Mouse (Mus musculus) macrophage (primary cell): Measurements from ENCODE around the gene Syngr2. TPM values are rescaled to one million over a fixed set of nuclear protein-coding genes. Genes with fewer than 3 reads are reported as not detected.

Experiments
- H3K27ac ChIP-seq: fragments of 350-480 bp; formaldehyde crosslinking; 2 replicates; pipeline ENCODE4 v1.9.0; 2021
- H3K36me3 ChIP-seq: fragments of 350-480 bp; formaldehyde crosslinking; 2 replicates; pipeline ENCODE4 v1.9.0; 2021; ENCODE audit errors: inconsistent target
- H3K4me3 ChIP-seq: fragments of 350-480 bp; formaldehyde crosslinking; 2 replicates; pipeline ENCODE4 v1.9.0; 2021; ENCODE audit errors: inconsistent target
- H3K79me2 ChIP-seq: fragments of 350-480 bp; formaldehyde crosslinking; 2 replicates; pipeline ENCODE4 v1.9.0; 2021; ENCODE audit errors: inconsistent target
- WGBS: methylation state at CpG from one replicate; pipeline ENCODE4 v1.1.7; 2026; ENCODE audit warnings: inconsistent platforms; ENCODE audit not compliant: missing documents; 5-methylcytosine and 5-hydroxymethylcytosine counted together
- polyA plus RNA-seq: library from polyadenylated mRNA; stranded (reverse); fragments of 250-400 nt; gene quantifications from 3 replicates; pipeline ENCODE4 v1.2.4, GENCODE M21; 2018; ENCODE audit warnings: inconsistent platforms
- total RNA-seq, 78 experiments: library from RNA; depleted of rRNA; stranded (reverse); fragments of 250-400 nt; gene quantifications; 1 replicate in 9 of 78; 2 replicates in 24 of 78; 3 replicates in 43 of 78; 4 replicates in 2 of 78; pipeline ENCODE4 v1.2.4; 2018; ENCODE audit warnings: inconsistent platforms in 56 of 78

Gene Syngr2
- total RNA-seq (2018; cell fraction: chromatin; rRNA removed), result 10 to 100 TPM; 31.8 to 86.4 (median 54.3) TPM
- total RNA-seq (2018; cell fraction: cytosol; rRNA removed), result 100 to 1,000 TPM; 120 to 182 (median 142) TPM
- 100 to 1,000 TPM in 14 of 26 experiments, 10 to 100 TPM in 12; 59.2 to 135 (median 103) TPM for total RNA-seq (2018; cell fraction: nucleus; rRNA removed)
- polyA plus RNA-seq, result 138 to 194 TPM (median 167 TPM) in 3 replicates

GRCm38 (mm10) chr11:117809407-117810311, at the start of gene Syngr2, which contains the start of gene Gm20708:
TSS of gene Syngr2 (plus strand) at chr11:117809668.
TSS of gene Gm20708 (plus strand) at chr11:117809668.
- Histone ChIP-seq H3K4me3 (peak within 1 kb of the TSS; percentile 95), H3K36me3 (peaks cover 21% of the 10 kb centered on the region; the same call in 1 of the 2 replicates), H3K79me2 (peaks cover 48% of the 10 kb centered on the region), H3K27ac (peak within 1 kb of the TSS; percentile 75)
- 2% methylated on average over 57 of the region's 75 CpGs for WGBS

GRCm38 (mm10) chr11:117760374-117761119, 48.9 kb upstream of the Syngr2 start:
- Histone ChIP-seq H3K36me3 (peaks cover 60% of the 10 kb centered on the region), H3K79me2 (no peaks in the 10 kb centered on the region), H3K4me3 (no peak overlapping the region), H3K27ac (no peak overlapping the region)
- 95% methylated on average over 26 of the region's 26 CpGs for WGBS

- Histone ChIP-seq H3K79me2 (no peaks in the 10 kb centered on the region), H3K36me3 (peaks cover 60% of the 10 kb centered on the region)
- WGBS, result 93% methylated on average over 13 of the region's 13 CpGs
These were observed 47.7 kb upstream of the Syngr2 start for GRCm38 (mm10) chr11:117761801-117762200.

GRCm38 (mm10) chr11:117762246-117762645, 47.2 kb upstream of the Syngr2 start:
- H3K27ac ChIP-seq, result no peak overlapping the region
- peaks cover 56% of the 10 kb centered on the region for H3K36me3 ChIP-seq
- 87% methylated on average over 9 of the region's 12 CpGs for WGBS
- no peaks in the 10 kb centered on the region for H3K79me2 ChIP-seq
- no peak overlapping the region for H3K4me3 ChIP-seq

More at GRCm38 (mm10) chr11:117761801-117762200, 47.7 kb upstream of the Syngr2 start:
- Histone ChIP-seq H3K4me3 (no peak overlapping the region), H3K27ac (no peak overlapping the region)

- Histone ChIP-seq H3K79me2 (no peaks in the 10 kb centered on the region), H3K4me3 (no peak overlapping the region), H3K27ac (no peak overlapping the region), H3K36me3 (peaks cover 35% of the 10 kb centered on the region; the same call in 1 of the 2 replicates)
- 95% methylated on average over 9 of the region's 9 CpGs for WGBS
These were observed 45.1 kb upstream of the Syngr2 start for GRCm38 (mm10) chr11:117764319-117764718.

- H3K27ac ChIP-seq, result no peak overlapping the region
- no peaks in the 10 kb centered on the region for H3K79me2 ChIP-seq
- H3K36me3 ChIP-seq, result peaks cover 29% of the 10 kb centered on the region; the same call in 1 of the 2 replicates
- 92% methylated on average over 5 of the region's 5 CpGs for WGBS
- no peak overlapping the region for H3K4me3 ChIP-seq
These were observed 44.1 kb upstream of the Syngr2 start for GRCm38 (mm10) chr11:117765361-117765760.

- Histone ChIP-seq H3K4me3 (no peak overlapping the region), H3K27ac (no peak overlapping the region), H3K36me3 (peaks cover 29% of the 10 kb centered on the region; the same call in 1 of the 2 replicates), H3K79me2 (no peaks in the 10 kb centered on the region)
- 93% methylated on average over 3 of the region's 3 CpGs for WGBS
These were observed 43.2 kb upstream of the Syngr2 start for GRCm38 (mm10) chr11:117766275-117766674.

GRCm38 (mm10) chr11:117768725-117769682, 40.5 kb upstream of the Syngr2 start:
- 82% methylated on average over 20 of the region's 20 CpGs for WGBS
- no peak overlapping the region for H3K4me3 ChIP-seq
- H3K79me2 ChIP-seq, result no peaks in the 10 kb centered on the region
- no peak overlapping the region for H3K27ac ChIP-seq
- peaks cover 40% of the 10 kb centered on the region; the same call in 1 of the 2 replicates for H3K36me3 ChIP-seq

GRCm38 (mm10) chr11:117769683-117770047, 39.8 kb upstream of the Syngr2 start:
- 94% methylated on average over 7 of the region's 7 CpGs for WGBS
- Histone ChIP-seq H3K36me3 (peaks cover 38% of the 10 kb centered on the region; the same call in 1 of the 2 replicates), H3K4me3 (no peak overlapping the region), H3K27ac (no peak overlapping the region), H3K79me2 (no peaks in the 10 kb centered on the region)

- WGBS, result 93% methylated on average over 10 of the region's 10 CpGs
- Histone ChIP-seq H3K36me3 (peaks cover 35% of the 10 kb centered on the region; the same call in 1 of the 2 replicates), H3K79me2 (no peaks in the 10 kb centered on the region), H3K4me3 (no peak overlapping the region), H3K27ac (no peak overlapping the region)
These were observed 39.1 kb upstream of the Syngr2 start for GRCm38 (mm10) chr11:117770407-117770806.

GRCm38 (mm10) chr11:117772352-117772751, 37.1 kb upstream of the Syngr2 start:
- no peaks in the 10 kb centered on the region for H3K79me2 ChIP-seq
- no peak overlapping the region for H3K27ac ChIP-seq
- WGBS, result 99% methylated on average over 7 of the region's 7 CpGs
- H3K36me3 ChIP-seq, result peaks cover 25% of the 10 kb centered on the region; the same call in 1 of the 2 replicates
- no peak overlapping the region for H3K4me3 ChIP-seq

- WGBS, result 94% methylated on average over 10 of the region's 10 CpGs
- Histone ChIP-seq H3K79me2 (no peaks in the 10 kb centered on the region), H3K27ac (no peak overlapping the region), H3K36me3 (peaks cover 25% of the 10 kb centered on the region; the same call in 1 of the 2 replicates), H3K4me3 (no peak overlapping the region)
These were observed 34.5 kb upstream of the Syngr2 start for GRCm38 (mm10) chr11:117774925-117775324.

GRCm38 (mm10) chr11:117775540-117775939, 33.9 kb upstream of the Syngr2 start:
- no peaks in the 10 kb centered on the region for H3K79me2 ChIP-seq
- H3K4me3 ChIP-seq, result no peak overlapping the region
- H3K36me3 ChIP-seq, result peaks cover 25% of the 10 kb centered on the region; the same call in 1 of the 2 replicates
- H3K27ac ChIP-seq, result no peak overlapping the region
- 62% methylated on average over 10 of the region's 13 CpGs for WGBS
